Mouse (Mus musculus): ENCODE results near the gene H1foo. TPM values are rescaled to one million over a fixed set of nuclear protein-coding genes. Genes with fewer than 3 reads are reported as not detected.

H1foo gene
- total and polyA plus RNA-seq, 3 experiments, result not detected

DNA sequence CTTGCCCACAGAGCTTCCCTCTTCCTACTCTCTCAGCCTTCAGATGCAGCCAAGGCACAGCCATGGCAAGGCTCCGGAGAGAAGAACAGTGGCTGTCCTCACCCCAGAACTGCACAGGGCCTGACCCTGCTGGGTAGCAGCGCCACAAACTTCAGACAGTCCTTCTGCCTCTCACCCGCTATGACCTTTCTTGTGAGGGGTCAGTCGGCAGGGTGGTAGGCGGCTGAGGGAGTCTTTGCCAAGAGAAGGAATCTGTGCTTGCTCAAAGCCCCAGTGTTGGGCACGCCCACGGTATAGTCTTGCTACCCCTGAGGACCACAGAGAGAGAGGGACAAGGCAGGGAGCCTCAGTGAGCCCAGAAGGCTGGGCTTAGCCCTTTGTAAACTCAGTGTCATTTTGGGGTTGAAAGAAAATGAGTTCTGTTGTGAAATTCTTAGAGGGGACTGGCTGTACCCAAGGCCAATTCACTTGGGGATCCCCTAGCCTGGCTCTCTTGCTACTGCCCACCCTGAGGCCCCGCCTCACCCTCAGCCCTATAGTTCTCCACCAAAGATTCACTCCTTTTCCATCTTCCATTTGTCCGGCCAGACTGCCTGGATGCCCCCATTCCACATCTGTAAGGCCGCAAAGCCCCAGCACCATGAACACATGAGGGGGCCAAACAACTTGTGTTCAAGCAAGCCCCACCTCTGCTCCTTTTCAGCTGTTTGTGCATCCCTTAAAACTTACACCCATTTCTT, 47.3 kb downstream of the H1foo start:
- no peak for DNase-seq (ENCODE audit: low read depth, low spot score)
- Histone ChIP-seq H3K79me2 (ENCODE audit: control insufficient read depth, insufficient read depth, low read length, poor library complexity) (peaks cover 2% of the 10 kb centered on the region; the same call in 1 of the 2 replicates), H3K36me3 (ENCODE audit: control insufficient read depth in 1 of 2, insufficient read depth in 2 of 2, low read length in 2 of 2) (peaks cover 0 to 7% of the 10 kb centered on the region in 2 experiments; a peak in 2 of 4 replicates), H3K4me1 (ENCODE audit: control insufficient read depth in 1 of 2, insufficient read depth in 2 of 2, low read length in 2 of 2) (peaks cover 3 to 17% of the 10 kb centered on the region in 2 experiments), H3K4me3 (ENCODE audit: control insufficient read depth in 1 of 2, insufficient read depth in 1 of 2, low read depth in 2 of 2, low read length in 2 of 2) (no peak overlapping the region), H3K27me3 (ENCODE audit: control insufficient read depth in 1 of 2, insufficient read depth in 2 of 2, low read length in 2 of 2) (no peaks in the 10 kb centered on the region), H3K27ac (ENCODE audit: control insufficient read depth, low read depth, low read length) (no peak overlapping the region), H3K9ac (ENCODE audit: control insufficient read depth, low read depth, low read length, poor library complexity, severe bottlenecking) (no peak overlapping the region), H3K9me3 (replicated peaks; ENCODE audit: insufficient read depth, low read length) (no peaks in the 10 kb centered on the region)
- no peak for TF ChIP-seq GATA1 (IDR thresholded peaks at IDR 0.05; ENCODE audit: low read depth, low read length)
- no peak for TF ChIP-seq JUND (IDR thresholded peaks at IDR 0.05; ENCODE audit: low read depth, low read length)
- TF ChIP-seq GABPA (IDR thresholded peaks at IDR 0.05; ENCODE audit: low read depth, low read length), result no peak
- no peak for TF ChIP-seq ZMIZ1 (IDR thresholded peaks at IDR 0.05; ENCODE audit: low read depth, low read length)
- TF ChIP-seq BHLHE40 (IDR thresholded peaks at IDR 0.05; ENCODE audit: borderline replicate concordance, low read depth, low read length), result no peak
- TF ChIP-seq ELF1 (IDR thresholded peaks at IDR 0.05; ENCODE audit: low read depth, low read length), result no peak
- no peak for TF ChIP-seq SIN3A (IDR thresholded peaks at IDR 0.05; ENCODE audit: low read length)
- no peak for TF ChIP-seq MAZ (IDR thresholded peaks at IDR 0.05; ENCODE audit: low read depth, low read length)
- no peak for TF ChIP-seq KAT2A (conservative IDR thresholded peaks at IDR 0.05; ENCODE audit: low read depth, low read length)
- no peak for TF ChIP-seq NRF1 (IDR thresholded peaks at IDR 0.05; ENCODE audit: insufficient read depth, low read depth, low read length, poor library complexity, severe bottlenecking)
- no peak for TF ChIP-seq CHD2 (IDR thresholded peaks at IDR 0.05; ENCODE audit: low read length)
- TF ChIP-seq ZC3H11A (IDR thresholded peaks at IDR 0.05; ENCODE audit: low read depth, low read length), result no peak
- TF ChIP-seq CTCF (IDR thresholded peaks at IDR 0.05 in 2 of 3, conservative IDR thresholded peaks at IDR 0.05 in 1 of 3; ENCODE audit: control insufficient read depth in 1 of 3, insufficient read depth in 1 of 3, low read depth in 2 of 3, low read length in 3 of 3, poor library complexity in 1 of 3, severe bottlenecking in 1 of 3), result no peak
- no peak for TF ChIP-seq POLR2A (IDR thresholded peaks at IDR 0.05; ENCODE audit: control insufficient read depth in 1 of 2, insufficient read depth in 1 of 2, low read depth in 1 of 2, low read length in 2 of 2, poor library complexity in 1 of 2)
- no peak for TF ChIP-seq UBTF (IDR thresholded peaks at IDR 0.05; ENCODE audit: borderline replicate concordance, insufficient read depth, low read depth, low read length)
- no peak for TF ChIP-seq SMC3 (IDR thresholded peaks at IDR 0.05; ENCODE audit: low read depth, low read length)
- no peak for TF ChIP-seq USF2 (IDR thresholded peaks at IDR 0.05; ENCODE audit: borderline replicate concordance in 1 of 2, insufficient read depth in 1 of 2, low read depth in 1 of 2, low read length in 2 of 2)
- TF ChIP-seq MAX (IDR thresholded peaks at IDR 0.05; ENCODE audit: low read length), result no peak
- no peak for TF ChIP-seq HCFC1 (IDR thresholded peaks at IDR 0.05; ENCODE audit: low read depth, low read length)
- TF ChIP-seq MYC (IDR thresholded peaks at IDR 0.05; ENCODE audit: low read depth, low read length), result no peak
